Mouse (Mus musculus) E14TG2a.4 (cell line): ENCODE measurements at regions not wholly inside any gene's neighbourhood (a gene's known extent, or its start where the extent isn't known, plus 50 kb on each side); places are given as distances from the start of the nearest gene placed in this dataset.

Source experiments
- CTCF ChIP-seq: conservative IDR thresholded peaks from 2 replicates; pipeline ENCODE4 v1.5.1; 2014; ENCODE audit warnings: low read length
- POU5F1 ChIP-seq: IDR thresholded peaks from 2 replicates; pipeline ENCODE4 v1.6.1; 2014; ENCODE audit warnings: low read length, borderline replicate concordance

DNA sequence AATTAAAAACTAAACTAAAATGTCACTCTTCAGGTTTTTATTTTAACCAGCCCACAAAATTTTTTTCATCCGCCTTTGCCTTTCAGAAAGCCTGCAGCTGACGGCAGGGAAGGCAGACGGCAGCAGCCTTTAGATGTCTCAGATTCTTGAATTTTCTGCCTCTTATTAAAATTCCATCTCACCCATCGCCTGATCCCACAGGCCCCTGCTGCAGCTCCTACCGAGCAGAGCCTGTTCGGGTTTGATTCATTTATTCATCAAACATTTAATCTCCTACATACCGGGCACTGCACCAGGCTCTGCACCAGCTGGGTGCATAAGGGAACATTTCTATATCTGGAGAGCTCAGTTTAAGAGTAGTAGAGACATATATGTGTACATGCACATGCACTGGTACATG lies 72.8 kb upstream of the Ldb2 start:
- TF ChIP-seq CTCF, result no peak
- TF ChIP-seq POU5F1, result no peak
